Mouse (Mus musculus) stomach, postnatal 0 days (tissue): ENCODE results near the gene Papss1. TPM values are rescaled to one million over a fixed set of nuclear protein-coding genes. Genes with fewer than 3 reads are reported as not detected.
A peak's percentile ranks its signal among the peaks of the same experiment; 100 is the strongest.

ENCODE experiments used
- ATAC-seq: fragments of 200-750 bp; cut with Nextera tagmentation; 2 replicates; pipeline ENCODE4 v1.8.0; 2017; ENCODE audit not compliant: low FRiP score, low TSS enrichment
- DNase-seq: peaks from one replicate; pipeline ENCODE4 v3.0.0-alpha.2; 2016; ENCODE audit warnings: low spot score
- H3K27ac ChIP-seq: fragments of 300-500 bp; sonication (generic); replicated peaks from 2 replicates; pipeline ENCODE4 v1.5.1; 2014; ENCODE audit warnings: mild to moderate bottlenecking, control low read depth
- H3K27me3 ChIP-seq: fragments of 300-500 bp; sonication (generic); 2 replicates; pipeline ENCODE4 v1.6.1; 2014; ENCODE audit warnings: low read length; ENCODE audit not compliant: control insufficient read depth, insufficient read depth
- H3K36me3 ChIP-seq: fragments of 300-500 bp; sonication (generic); 2 replicates; pipeline ENCODE4 v1.6.1; 2014; ENCODE audit warnings: low read length, mixed read lengths; ENCODE audit not compliant: control insufficient read depth, insufficient read depth
- H3K4me1 ChIP-seq: fragments of 300-500 bp; sonication (generic); replicated peaks from 2 replicates; pipeline ENCODE4 v1.6.1; 2014; ENCODE audit warnings: antibody characterized with exemption; ENCODE audit not compliant: control insufficient read depth, insufficient read depth
- H3K4me2 ChIP-seq: fragments of 300-500 bp; sonication (generic); replicated peaks from 2 replicates; pipeline ENCODE4 v1.6.1; 2014; ENCODE audit warnings: low read depth, mild to moderate bottlenecking, control low read depth, moderate library complexity
- H3K4me3 ChIP-seq: fragments of 300-500 bp; sonication (generic); 2 replicates; pipeline ENCODE4 v1.5.1; 2014; ENCODE audit warnings: low read depth, low read length, control low read depth
- H3K9ac ChIP-seq: fragments of 300-500 bp; sonication (generic); 2 replicates; pipeline ENCODE4 v1.6.1; 2014; ENCODE audit warnings: mild to moderate bottlenecking, low read length, control low read depth, mixed read lengths
- H3K9me3 ChIP-seq: fragments of 300-500 bp; sonication (generic); 2 replicates; pipeline ENCODE4 v1.6.1; 2016; ENCODE audit warnings: low read length; ENCODE audit not compliant: control insufficient read depth
- CTCF ChIP-seq: IDR thresholded peaks from 2 replicates; pipeline ENCODE4 v1.5.1; 2016; ENCODE audit warnings: antibody characterized with exemption, low read depth, mild to moderate bottlenecking, moderate library complexity
- EP300 ChIP-seq: optimal IDR thresholded peaks from 2 replicates; pipeline ENCODE3; 2016; ENCODE audit warnings: antibody characterized with exemption
- WGBS: fragments of 180-500 bp; shearing (Covaris S2); extraction: QIAGEN DNeasy Blood & Tissue Kit; methylation state at CpG from one replicate; pipeline ENCODE4 v1.1.7; 2014; 5-methylcytosine and 5-hydroxymethylcytosine counted together
- polyA plus RNA-seq: library from polyadenylated mRNA; unstranded; fragments of >200 nt; fragmentation: Nextera tagmentation; extraction: Ambion mirVana; gene quantifications from 2 replicates; pipeline ENCODE4 v1.2.1, GENCODE M21; 2015

Papss1 gene
- polyA plus RNA-seq, 1 experiment from 2014 or later = 56.6 TPM

DNA sequence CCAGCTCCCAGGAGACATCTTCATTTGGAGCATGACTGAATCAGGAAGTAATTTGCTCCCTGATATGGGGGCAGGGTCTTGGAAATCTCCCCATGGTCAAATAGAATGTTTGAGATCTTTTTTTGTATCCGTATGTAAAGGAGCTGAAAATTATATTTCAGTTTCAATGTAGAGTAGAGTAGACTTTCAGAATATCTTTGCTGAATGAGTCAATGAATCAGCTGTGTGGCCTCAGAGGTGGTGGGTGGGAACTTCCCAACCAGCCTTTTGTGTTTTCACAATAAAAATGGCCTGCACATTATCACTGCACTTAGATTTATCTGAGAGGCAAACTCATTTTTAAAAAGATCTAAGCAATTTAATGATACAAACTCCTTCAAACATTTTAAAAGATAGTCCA, 58.6 kb downstream of the Papss1 start:
- TF ChIP-seq EP300 (no peak), CTCF (no peak)
- WGBS = 92% methylated on average over 1 of the region's 1 CpGs
- Histone ChIP-seq H3K27me3 (no peaks in the 10 kb centered on the region), H3K4me1 (no peaks in the 10 kb centered on the region), H3K9ac (no peak overlapping the region), H3K4me3 (no peak overlapping the region), H3K9me3 (no peaks in the 10 kb centered on the region), H3K36me3 (no peaks in the 10 kb centered on the region; the same call in 1 of the 2 replicates), H3K27ac (no peak overlapping the region), H3K4me2 (no peak overlapping the region)
- DNase-seq (no peak), ATAC-seq (no peak)

DNA sequence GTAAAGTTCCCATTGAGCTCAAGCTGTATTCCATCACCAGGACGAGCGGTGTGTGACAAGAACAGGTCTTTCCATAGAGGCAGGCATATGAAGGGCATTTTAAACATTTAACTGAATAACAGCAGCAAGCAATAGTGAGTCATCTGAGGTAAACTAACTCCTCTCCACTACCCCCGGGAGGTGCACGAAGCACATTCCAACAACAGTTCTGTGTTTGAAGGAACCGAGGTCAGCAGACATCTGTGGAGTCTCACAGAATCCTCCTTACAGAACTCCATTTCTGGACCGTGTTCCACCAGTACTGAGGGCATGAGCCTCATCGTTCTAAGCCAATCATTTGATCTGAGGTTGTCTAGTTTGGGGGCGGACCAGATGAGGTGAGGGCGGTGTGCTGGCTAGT, 59.5 kb downstream of the Papss1 start:
- 67% methylated on average over 9 of the region's 9 CpGs for WGBS
- Histone ChIP-seq H3K27ac (no peak overlapping the region), H3K9ac (no peak overlapping the region), H3K4me3 (no peak overlapping the region), H3K4me1 (no peaks in the 10 kb centered on the region), H3K9me3 (no peaks in the 10 kb centered on the region), H3K4me2 (no peak overlapping the region), H3K27me3 (no peaks in the 10 kb centered on the region), H3K36me3 (no peaks in the 10 kb centered on the region; the same call in 1 of the 2 replicates)
- DNase-seq = no peak
- ATAC-seq = peak; percentile 15; the same call in 1 of the 2 replicates
- no peak for TF ChIP-seq CTCF
- no peak for TF ChIP-seq EP300

DNA sequence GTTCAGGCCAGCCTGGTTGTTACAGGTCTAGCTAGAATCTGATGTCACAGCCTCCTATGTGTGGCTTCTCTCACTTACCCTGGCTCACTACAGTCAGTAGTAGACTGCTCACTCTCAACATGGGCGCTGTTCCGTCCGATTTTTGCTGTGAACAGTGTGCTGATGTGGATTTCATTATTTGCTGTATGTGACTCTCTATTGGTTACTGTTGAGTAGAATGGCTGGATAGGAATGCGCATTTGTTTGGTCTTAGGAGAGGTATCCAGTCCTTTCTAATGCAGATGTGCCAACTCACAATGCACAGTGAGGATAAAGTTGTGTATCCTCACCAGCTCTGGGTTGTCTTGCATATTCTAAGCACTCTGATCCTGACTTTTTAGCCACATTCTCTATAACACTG, 62.9 kb downstream of the Papss1 start:
- Histone ChIP-seq H3K4me1 (no peaks in the 10 kb centered on the region), H3K9ac (no peak overlapping the region), H3K9me3 (no peaks in the 10 kb centered on the region), H3K4me2 (no peak overlapping the region), H3K36me3 (no peaks in the 10 kb centered on the region; the same call in 1 of the 2 replicates), H3K4me3 (no peak overlapping the region), H3K27me3 (no peaks in the 10 kb centered on the region), H3K27ac (no peak overlapping the region)
- WGBS = 94% methylated on average over 4 of the region's 4 CpGs
- no peak for ATAC-seq
- TF ChIP-seq CTCF (no peak), EP300 (no peak)
- no peak for DNase-seq

DNA sequence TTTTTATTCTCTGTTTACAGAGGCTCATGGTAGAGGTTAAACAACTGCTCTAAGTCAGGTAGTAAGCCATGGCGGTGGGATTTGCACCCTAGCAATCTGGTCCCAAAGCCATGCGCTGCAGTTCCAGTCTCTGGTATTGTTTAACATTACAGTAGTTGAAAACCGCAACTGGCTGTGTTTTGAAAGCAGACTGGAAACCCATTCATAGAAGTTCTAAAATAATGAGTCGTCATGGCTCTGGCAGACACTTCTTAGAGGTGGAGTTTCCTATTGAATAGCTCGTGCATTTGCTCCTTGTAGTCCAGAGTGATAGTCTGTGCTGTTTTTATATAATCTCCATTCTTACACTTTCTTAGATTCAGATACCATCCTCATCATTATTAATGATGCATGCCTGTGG, 63.7 kb downstream of the Papss1 start:
- H3K27me3 ChIP-seq = no peaks in the 10 kb centered on the region
- H3K27ac ChIP-seq = no peak overlapping the region
- DNase-seq = no peak
- ATAC-seq = no peak
- no peaks in the 10 kb centered on the region; the same call in 1 of the 2 replicates for H3K36me3 ChIP-seq
- H3K4me1 ChIP-seq = no peaks in the 10 kb centered on the region
- H3K9me3 ChIP-seq = no peaks in the 10 kb centered on the region
- H3K9ac ChIP-seq = no peak overlapping the region
- 40% methylated on average over 5 of the region's 5 CpGs for WGBS
- no peak overlapping the region for H3K4me3 ChIP-seq
- TF ChIP-seq EP300 (no peak), CTCF (no peak)
- no peak overlapping the region for H3K4me2 ChIP-seq

DNA sequence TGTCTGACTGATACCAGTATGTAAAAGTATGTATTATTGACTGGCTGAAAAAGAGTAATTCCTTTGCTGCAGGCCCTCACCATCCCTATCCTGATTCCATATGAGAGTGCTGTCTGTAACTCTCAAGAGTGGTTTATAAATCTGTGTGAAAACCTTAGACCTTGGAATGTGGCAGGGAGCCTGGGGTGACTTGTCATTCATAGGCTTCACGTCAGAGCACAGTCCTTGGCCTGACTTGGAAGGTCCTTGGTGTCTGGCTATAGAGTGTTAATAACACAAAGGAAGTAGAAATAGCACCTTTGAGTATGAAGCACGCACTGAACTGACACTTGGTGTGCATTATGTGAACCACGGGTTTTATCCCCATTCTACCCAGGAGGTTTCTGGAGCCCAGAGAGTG, 64.4 kb downstream of the Papss1 start:
- Histone ChIP-seq H3K4me1 (no peaks in the 10 kb centered on the region), H3K4me2 (no peak overlapping the region), H3K9me3 (no peaks in the 10 kb centered on the region), H3K27me3 (no peaks in the 10 kb centered on the region), H3K27ac (no peak overlapping the region), H3K9ac (no peak overlapping the region), H3K36me3 (peaks cover under 1% of the 10 kb centered on the region; the same call in 1 of the 2 replicates), H3K4me3 (no peak overlapping the region)
- WGBS = 88% methylated on average over 3 of the region's 3 CpGs
- TF ChIP-seq CTCF = no peak
- TF ChIP-seq EP300 = no peak
- ATAC-seq = no peak
- DNase-seq = no peak

DNA sequence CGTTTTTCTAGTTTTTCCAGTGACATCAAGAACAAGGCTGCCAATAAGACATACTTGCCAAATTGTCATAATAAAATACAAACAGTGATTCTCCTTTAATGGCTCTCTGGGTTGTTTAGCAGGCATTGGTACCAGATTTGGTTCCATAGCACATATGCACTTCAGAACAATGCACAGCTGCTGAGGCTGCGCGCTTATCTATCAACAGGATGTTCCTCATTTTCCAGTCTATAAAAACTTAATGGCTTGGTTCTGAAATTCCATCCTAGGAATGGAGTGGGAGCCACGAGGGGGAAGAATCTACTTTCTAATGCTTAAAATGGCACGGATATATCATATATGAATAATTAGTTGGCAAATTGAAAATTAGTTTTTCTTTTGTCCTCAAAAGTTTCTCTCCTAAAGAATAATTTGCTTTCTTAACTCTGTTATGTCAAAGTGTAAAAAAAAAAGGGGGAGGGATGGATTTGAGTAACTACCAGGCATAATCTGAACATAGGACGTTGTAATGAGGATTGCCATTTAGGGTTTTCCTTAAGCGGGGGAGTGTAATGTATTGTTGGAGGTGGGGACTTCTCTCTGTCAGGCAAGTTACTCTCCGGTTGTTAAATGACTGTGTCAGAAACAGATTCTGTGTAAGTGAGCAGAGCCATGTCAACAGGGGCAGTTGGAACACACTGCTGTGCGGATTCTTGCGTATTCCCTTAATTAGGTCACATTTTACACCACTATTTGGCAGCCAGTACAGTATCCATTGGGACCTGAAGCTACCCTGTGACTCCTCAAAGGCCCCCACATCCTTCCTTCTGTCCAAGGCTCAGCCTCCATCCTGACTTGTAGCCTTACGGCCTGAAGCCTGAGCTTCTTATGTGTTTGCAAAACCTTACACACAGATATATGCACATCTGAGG, 66.1 kb downstream of the Papss1 start:
- H3K36me3 ChIP-seq = peaks cover 3% of the 10 kb centered on the region; the same call in 1 of the 2 replicates
- no peak for DNase-seq
- H3K27ac ChIP-seq = no peak overlapping the region
- H3K9ac ChIP-seq = no peak overlapping the region
- no peak overlapping the region for H3K4me3 ChIP-seq
- no peak overlapping the region for H3K4me2 ChIP-seq
- TF ChIP-seq CTCF = no peak
- no peak for TF ChIP-seq EP300
- H3K9me3 ChIP-seq = no peaks in the 10 kb centered on the region
- WGBS = 76% methylated on average over 11 of the region's 11 CpGs
- H3K27me3 ChIP-seq = no peaks in the 10 kb centered on the region
- ATAC-seq = no peak
- no peaks in the 10 kb centered on the region for H3K4me1 ChIP-seq
